Mouse (Mus musculus) embryonic facial prominence, embryonic 12.5 days (tissue): ENCODE measurements around the gene Asb1. TPM values are rescaled to one million over a fixed set of nuclear protein-coding genes. Genes with fewer than 3 reads are reported as not detected.
A peak's percentile ranks its signal among the peaks of the same experiment; 100 is the strongest.

Experiments
- ATAC-seq: fragments of 200-750 bp; cut with Nextera tagmentation; 2 replicates; pipeline ENCODE4 v1.8.0; 2017; ENCODE audit not compliant: insufficient number of reproducible peaks, insufficient read depth, low FRiP score, low TSS enrichment
- H3K27ac ChIP-seq: fragments of 300-500 bp; sonication (generic); 2 replicates; pipeline ENCODE4 v1.5.1; 2016; ENCODE audit warnings: mild to moderate bottlenecking
- H3K27me3 ChIP-seq: fragments of 300-500 bp; sonication (generic); 2 replicates; pipeline ENCODE4 v1.6.1; 2016; ENCODE audit warnings: mild to moderate bottlenecking, moderate library complexity
- H3K36me3 ChIP-seq: fragments of 300-500 bp; sonication (generic); 2 replicates; pipeline ENCODE4 v1.6.1; 2016; ENCODE audit warnings: mild to moderate bottlenecking
- H3K4me1 ChIP-seq: fragments of 300-500 bp; sonication (generic); 2 replicates; pipeline ENCODE4 v1.6.1; 2016
- H3K4me2 ChIP-seq: fragments of 300-500 bp; sonication (generic); replicated peaks from 2 replicates; pipeline ENCODE4 v1.6.1; 2016; ENCODE audit warnings: mild to moderate bottlenecking, moderate library complexity
- H3K4me3 ChIP-seq: fragments of 300-500 bp; sonication (generic); 2 replicates; pipeline ENCODE4 v1.5.1; 2016; ENCODE audit warnings: mild to moderate bottlenecking
- H3K9ac ChIP-seq: fragments of 300-500 bp; sonication (generic); 2 replicates; pipeline ENCODE4 v1.6.1; 2016; ENCODE audit warnings: mild to moderate bottlenecking, moderate library complexity
- H3K9me3 ChIP-seq: fragments of 300-500 bp; sonication (generic); 2 replicates; pipeline ENCODE4 v1.6.1; 2016; ENCODE audit warnings: mild to moderate bottlenecking, moderate library complexity
- WGBS: fragments of 180-500 bp; shearing (Covaris S2); methylation state at CpG from one replicate; pipeline ENCODE4 v1.1.7; 2016; 5-methylcytosine and 5-hydroxymethylcytosine counted together
- polyA plus RNA-seq: library from polyadenylated mRNA; unstranded; fragments of >200 nt; fragmentation: Nextera tagmentation; extraction: Ambion mirVana; gene quantifications from 2 replicates; pipeline ENCODE4 v1.2.1, GENCODE M21; 2016

Asb1 gene
- polyA plus RNA-seq, 1 experiment from 2014 or later = 9.0 TPM

DNA sequence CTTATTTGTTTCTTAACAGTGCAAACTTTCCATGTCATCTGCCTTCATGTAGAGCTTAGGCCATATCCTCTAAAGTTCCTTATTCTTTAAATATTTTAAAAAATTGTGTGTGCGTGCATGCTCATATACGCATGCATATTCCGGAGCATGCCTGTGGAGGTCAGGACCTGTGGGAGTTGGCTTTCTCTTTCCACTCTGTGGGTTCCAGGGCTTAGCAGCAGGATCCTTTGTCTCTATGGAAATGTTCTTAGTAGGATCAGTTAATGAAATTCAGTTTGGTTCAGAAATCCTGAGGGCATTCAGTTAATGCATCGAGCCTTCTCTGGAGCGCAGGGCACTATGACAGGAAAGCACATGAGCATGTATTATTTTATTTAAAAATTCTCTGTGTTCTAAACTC is 7.2 kb downstream of the Asb1 start:
- 92% methylated on average over 5 of the region's 5 CpGs for WGBS
- no peak for ATAC-seq
- no peak overlapping the region for H3K4me2 ChIP-seq

DNA sequence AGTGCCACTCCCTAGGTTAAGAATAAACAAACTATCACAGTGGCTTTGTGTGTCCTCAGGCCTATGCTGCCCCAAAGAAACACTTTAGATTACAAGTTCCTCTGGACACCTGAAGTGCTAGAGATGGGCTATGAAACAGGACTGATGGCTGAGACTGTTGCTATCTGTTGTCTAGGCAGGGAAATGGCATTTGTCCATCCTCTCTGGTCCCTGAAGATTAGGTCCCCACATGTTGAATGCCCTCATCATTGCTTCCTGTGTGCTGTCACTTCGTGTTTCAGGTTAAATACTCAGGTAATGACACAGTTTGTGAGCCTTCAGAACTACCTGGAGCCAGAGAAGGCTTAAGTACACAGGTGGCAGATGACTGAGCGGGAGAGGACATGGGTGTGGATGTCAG is 8.7 kb downstream of the Asb1 start:
- no peak overlapping the region for H3K9ac ChIP-seq
- H3K4me1 ChIP-seq = no peaks in the 10 kb centered on the region
- H3K27me3 ChIP-seq = no peaks in the 10 kb centered on the region
- no peak overlapping the region for H3K4me3 ChIP-seq
- H3K27ac ChIP-seq = no peak overlapping the region
- ATAC-seq = no peak
- no peak overlapping the region for H3K4me2 ChIP-seq
- H3K36me3 ChIP-seq = peaks cover 36% of the 10 kb centered on the region
- 78% methylated on average over 2 of the region's 2 CpGs for WGBS
- H3K9me3 ChIP-seq = no peaks in the 10 kb centered on the region

More for the DNA sequence above, 7.2 kb downstream of the Asb1 start:
- H3K9me3 ChIP-seq = no peaks in the 10 kb centered on the region
- H3K27ac ChIP-seq = no peak overlapping the region
- no peak overlapping the region for H3K9ac ChIP-seq
- H3K4me1 ChIP-seq = no peaks in the 10 kb centered on the region
- peaks cover 36% of the 10 kb centered on the region for H3K36me3 ChIP-seq
- H3K4me3 ChIP-seq = no peak overlapping the region
- no peaks in the 10 kb centered on the region for H3K27me3 ChIP-seq

DNA sequence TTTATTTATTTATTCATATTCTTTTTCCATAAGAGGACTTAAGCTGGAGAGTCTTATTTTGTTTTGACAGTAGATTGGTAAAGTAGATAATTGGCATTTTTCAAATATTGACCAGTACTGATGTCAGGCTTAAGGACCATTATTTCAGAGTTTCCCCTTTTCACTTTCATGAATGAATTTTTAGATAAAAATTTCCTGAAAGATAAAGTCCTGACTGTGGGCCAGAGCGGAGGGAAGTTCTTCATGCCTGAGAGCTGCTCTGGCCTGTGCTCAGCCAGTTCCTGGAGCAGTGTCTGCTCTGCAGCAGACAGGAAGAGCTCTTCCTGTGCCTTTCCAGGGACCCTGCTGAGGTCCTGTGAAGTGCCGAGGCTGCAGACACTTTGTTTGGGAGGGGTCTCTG is 16.8 kb downstream of the Asb1 start:
- Histone ChIP-seq H3K4me3 (no peak overlapping the region), H3K27me3 (no peaks in the 10 kb centered on the region), H3K4me2 (no peak overlapping the region), H3K36me3 (peaks cover 26% of the 10 kb centered on the region), H3K4me1 (no peaks in the 10 kb centered on the region), H3K9ac (no peak overlapping the region), H3K27ac (no peak overlapping the region), H3K9me3 (no peaks in the 10 kb centered on the region)
- WGBS = 50% methylated on average over 2 of the region's 2 CpGs
- ATAC-seq = no peak

DNA sequence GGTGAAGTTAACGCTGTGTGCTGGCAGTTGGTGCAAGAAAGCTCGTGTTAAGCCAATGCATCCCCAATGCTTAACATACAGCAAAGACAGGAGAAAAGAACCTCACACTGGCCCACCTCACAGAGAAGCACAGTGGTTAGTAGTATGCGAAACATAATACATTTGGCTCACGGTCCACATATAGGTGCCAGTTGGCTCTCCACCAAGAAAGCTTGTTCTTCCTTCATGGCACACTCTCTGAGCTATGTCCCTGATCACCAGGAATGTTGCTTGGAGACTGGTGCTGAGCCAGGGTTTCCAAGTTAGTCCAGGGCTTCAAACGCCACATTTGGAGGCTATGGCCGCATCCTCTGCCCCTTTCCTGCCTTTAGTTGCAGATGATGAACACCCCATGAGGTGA is 20.9 kb downstream of the Asb1 start:
- 86% methylated on average over 6 of the region's 6 CpGs for WGBS

DNA sequence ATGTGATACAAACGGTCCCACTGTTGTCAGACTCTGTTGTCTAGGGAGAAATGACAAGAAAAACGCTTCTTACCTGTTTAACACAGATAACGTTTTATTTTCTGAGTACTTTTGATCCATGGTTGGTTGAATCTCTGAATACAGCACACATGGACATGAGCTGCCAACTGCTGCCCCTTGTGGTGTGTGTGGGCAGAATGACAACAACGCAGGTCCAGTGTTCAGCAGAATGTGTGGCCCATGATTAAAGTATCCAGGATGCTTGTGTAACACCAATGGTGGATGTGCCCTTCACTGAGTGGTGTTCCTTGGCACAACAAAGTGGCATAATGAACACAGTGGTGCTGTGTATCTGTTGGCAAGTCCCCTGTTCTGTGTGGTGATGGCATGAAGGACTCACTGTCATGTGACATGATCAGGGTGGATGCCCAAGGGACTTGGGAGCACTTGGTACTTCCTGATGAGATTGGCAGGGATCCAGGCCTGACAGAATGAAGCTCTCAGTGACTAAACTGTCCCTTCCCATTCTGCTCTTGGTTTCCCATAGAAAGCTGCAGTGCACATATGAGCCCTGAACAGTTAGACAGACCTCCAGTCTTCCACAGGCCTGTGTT is 22.7 kb downstream of the Asb1 start:
- 0 out of 2 replicates have a peak, but pooled peaks cover under 1% of the 10 kb centered on the region for H3K36me3 ChIP-seq
- no peak overlapping the region for H3K4me3 ChIP-seq
- no peaks in the 10 kb centered on the region for H3K4me1 ChIP-seq
- no peaks in the 10 kb centered on the region for H3K9me3 ChIP-seq
- H3K27ac ChIP-seq = no peak overlapping the region
- 79% methylated on average over 4 of the region's 4 CpGs for WGBS
- no peak overlapping the region for H3K4me2 ChIP-seq
- no peaks in the 10 kb centered on the region for H3K27me3 ChIP-seq
- ATAC-seq = no peak
- H3K9ac ChIP-seq = no peak overlapping the region

More for the DNA sequence above, 20.9 kb downstream of the Asb1 start:
- Histone ChIP-seq H3K4me2 (no peak overlapping the region), H3K9me3 (no peaks in the 10 kb centered on the region), H3K4me3 (no peak overlapping the region), H3K9ac (no peak overlapping the region), H3K36me3 (peaks cover 9% of the 10 kb centered on the region), H3K27me3 (no peaks in the 10 kb centered on the region), H3K27ac (no peak overlapping the region), H3K4me1 (no peaks in the 10 kb centered on the region)
- ATAC-seq = no peak

DNA sequence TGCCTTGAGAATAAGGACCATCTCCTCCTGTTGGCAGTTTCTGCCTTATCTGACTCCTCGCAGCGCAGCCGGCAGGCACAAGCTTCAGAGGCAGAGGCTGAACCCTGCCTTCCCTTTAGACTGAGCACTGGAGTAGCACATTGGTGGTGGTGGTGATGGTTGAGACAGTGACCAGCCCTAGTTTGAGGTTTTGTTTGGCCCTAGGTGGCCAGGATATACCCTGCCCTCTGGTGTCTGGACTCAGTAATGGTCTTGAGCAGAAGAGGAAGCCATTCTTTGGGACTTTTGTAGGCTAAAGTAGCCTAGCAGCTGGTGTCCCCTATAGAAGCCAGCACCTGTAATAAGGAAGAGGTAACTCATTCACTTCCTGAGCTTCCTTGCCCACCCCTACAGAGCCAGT is 23.7 kb downstream of the Asb1 start:
- ATAC-seq = no peak
- Histone ChIP-seq H3K27me3 (no peaks in the 10 kb centered on the region), H3K4me3 (no peak overlapping the region), H3K4me1 (no peaks in the 10 kb centered on the region), H3K9ac (no peak overlapping the region), H3K9me3 (no peaks in the 10 kb centered on the region), H3K36me3 (no peaks in the 10 kb centered on the region), H3K27ac (no peak overlapping the region), H3K4me2 (no peak overlapping the region)
- 76% methylated on average over 3 of the region's 3 CpGs for WGBS

DNA sequence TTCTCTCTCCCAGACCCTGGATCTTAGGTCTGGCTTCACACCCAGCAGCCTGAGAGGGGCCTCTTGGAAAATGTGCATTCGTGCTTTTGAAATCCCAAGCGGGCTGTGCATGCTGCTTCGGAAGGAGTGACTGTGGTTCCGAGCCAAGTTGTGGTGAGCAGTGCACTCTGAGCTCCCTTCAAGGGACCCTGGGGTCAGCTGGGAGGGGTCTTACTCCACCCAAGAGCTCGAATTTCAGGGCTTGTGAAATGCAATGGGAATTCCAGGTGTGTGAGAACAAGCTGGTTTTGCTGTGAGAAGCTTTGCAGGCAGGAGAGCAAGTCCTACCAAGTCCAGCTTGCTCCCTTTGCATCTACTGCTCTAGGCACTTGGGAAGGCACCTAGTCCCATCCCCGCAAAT is 24.3 kb downstream of the Asb1 start:
- H3K27me3 ChIP-seq = no peaks in the 10 kb centered on the region
- H3K36me3 ChIP-seq = no peaks in the 10 kb centered on the region
- no peaks in the 10 kb centered on the region for H3K4me1 ChIP-seq
- H3K27ac ChIP-seq = no peak overlapping the region
- no peak overlapping the region for H3K4me3 ChIP-seq
- H3K9me3 ChIP-seq = no peaks in the 10 kb centered on the region
- 56% methylated on average over 6 of the region's 6 CpGs for WGBS
- ATAC-seq = 0 out of 2 replicates have a peak, but pooled peaks have one; percentile 28
- H3K9ac ChIP-seq = no peak overlapping the region
- H3K4me2 ChIP-seq = no peak overlapping the region

DNA sequence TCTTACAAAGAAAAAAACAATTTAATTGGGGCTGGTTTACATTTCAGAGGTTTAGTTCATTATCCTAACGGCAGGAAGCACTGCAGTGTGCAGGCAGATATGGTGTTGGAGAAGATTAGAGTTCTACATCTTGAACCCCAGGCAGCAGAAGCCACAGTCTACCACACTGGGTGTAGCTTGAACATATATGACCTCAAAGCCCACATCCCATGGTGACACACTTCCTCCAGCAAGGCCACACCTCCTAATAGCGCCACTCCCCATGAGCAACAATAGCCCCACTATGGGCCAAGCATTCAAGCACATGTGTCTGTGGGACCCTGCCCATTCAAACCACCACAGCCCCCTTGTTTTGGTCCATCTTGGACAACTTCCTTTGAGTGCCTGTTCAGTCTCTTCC is 26.9 kb downstream of the Asb1 start:
- no peak overlapping the region for H3K4me2 ChIP-seq
- no peak overlapping the region for H3K27ac ChIP-seq
- H3K4me3 ChIP-seq = no peak overlapping the region
- no peak overlapping the region for H3K9ac ChIP-seq
- no peaks in the 10 kb centered on the region for H3K27me3 ChIP-seq
- H3K36me3 ChIP-seq = no peaks in the 10 kb centered on the region
- H3K9me3 ChIP-seq = no peaks in the 10 kb centered on the region
- 77% methylated on average over 2 of the region's 2 CpGs for WGBS
- no peaks in the 10 kb centered on the region for H3K4me1 ChIP-seq
- no peak for ATAC-seq

DNA sequence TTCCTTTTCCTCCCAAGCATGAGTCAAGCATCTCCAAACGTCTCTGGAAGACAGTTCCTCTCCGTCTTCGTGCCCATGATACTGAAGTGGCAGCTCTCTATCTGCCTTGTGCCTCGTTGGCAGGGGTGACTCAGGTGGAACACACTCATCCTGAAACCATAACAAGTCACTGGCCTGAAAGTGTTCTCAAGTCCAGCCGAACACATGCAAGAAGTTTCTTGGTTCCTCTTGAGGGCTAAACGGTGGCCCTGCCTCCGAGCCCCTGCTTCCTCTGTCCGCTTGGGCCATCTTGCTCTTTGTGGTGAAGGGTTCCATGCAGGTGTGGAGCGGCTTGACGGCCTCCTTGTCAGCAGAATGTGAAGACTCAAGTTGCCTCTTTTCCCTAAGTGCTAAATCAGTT is 32.1 kb downstream of the Asb1 start:
- no peaks in the 10 kb centered on the region for H3K9me3 ChIP-seq
- 85% methylated on average over 10 of the region's 10 CpGs for WGBS

DNA sequence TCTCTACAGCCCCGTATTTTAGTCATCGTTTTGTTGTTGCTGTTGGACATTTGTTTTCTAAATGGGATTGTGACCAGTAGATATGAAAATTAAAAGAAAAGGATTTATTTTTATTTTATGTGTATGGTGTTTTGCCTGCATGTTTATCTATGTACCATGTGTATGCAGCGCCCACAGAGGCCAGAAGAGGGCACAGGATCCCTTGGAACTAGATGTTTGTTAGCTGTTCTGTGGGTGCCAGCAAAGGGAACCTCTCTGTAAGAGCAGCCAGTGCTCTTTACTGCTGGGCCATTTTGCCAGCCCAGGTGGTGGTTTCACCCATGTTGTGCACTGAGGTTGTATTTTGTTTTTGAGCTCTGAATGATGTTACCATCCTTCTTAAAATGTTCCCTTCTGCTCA is 33.9 kb downstream of the Asb1 start:
- Histone ChIP-seq H3K9me3 (no peaks in the 10 kb centered on the region), H3K36me3 (no peaks in the 10 kb centered on the region), H3K27ac (no peak overlapping the region), H3K4me2 (no peak overlapping the region), H3K4me1 (no peaks in the 10 kb centered on the region), H3K4me3 (no peak overlapping the region), H3K9ac (no peak overlapping the region), H3K27me3 (no peaks in the 10 kb centered on the region)
- no peak for ATAC-seq
- WGBS = 69% methylated on average over 3 of the region's 3 CpGs

More for the DNA sequence above, 32.1 kb downstream of the Asb1 start:
- Histone ChIP-seq H3K9ac (no peak overlapping the region), H3K27ac (no peak overlapping the region), H3K36me3 (no peaks in the 10 kb centered on the region), H3K4me3 (no peak overlapping the region), H3K4me1 (no peaks in the 10 kb centered on the region), H3K4me2 (no peak overlapping the region), H3K27me3 (no peaks in the 10 kb centered on the region)
- no peak for ATAC-seq

DNA sequence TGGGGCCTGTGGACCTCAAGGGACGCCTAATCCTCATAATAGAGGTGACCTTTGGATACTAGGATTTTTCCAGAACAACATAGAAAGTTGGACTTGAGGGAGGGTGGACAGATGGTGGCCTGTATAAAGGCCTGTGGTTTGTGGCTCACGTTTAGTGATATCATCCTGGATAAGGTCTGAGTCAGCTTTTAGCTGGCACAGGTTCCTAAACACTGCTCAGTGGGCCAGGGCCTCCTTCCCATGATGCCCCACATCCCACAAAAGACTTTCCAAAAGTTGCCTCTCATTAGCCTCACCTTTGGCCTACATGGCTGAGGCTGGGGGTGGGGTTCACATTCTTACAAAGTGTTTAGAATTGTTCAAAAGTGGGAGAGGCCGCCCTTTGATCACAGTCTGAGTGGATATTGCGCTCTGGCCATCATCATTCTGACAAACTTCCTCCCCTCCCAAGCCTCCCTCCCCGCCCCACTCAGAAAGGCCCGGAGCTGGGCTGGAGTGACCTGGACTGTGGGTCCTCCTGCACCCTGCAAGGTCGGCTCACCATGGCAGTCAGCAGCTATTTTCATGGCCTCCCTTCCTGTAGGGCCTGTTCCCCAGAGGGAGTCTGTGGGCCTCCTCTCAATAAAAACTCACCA is 37.7 kb downstream of the Asb1 start:
- Histone ChIP-seq H3K27ac (no peak overlapping the region), H3K4me1 (no peaks in the 10 kb centered on the region), H3K4me3 (no peak overlapping the region), H3K9ac (no peak overlapping the region), H3K9me3 (no peaks in the 10 kb centered on the region), H3K36me3 (no peaks in the 10 kb centered on the region), H3K4me2 (no peak overlapping the region), H3K27me3 (no peaks in the 10 kb centered on the region)
- no peak for ATAC-seq
- 65% methylated on average over 7 of the region's 7 CpGs for WGBS

DNA sequence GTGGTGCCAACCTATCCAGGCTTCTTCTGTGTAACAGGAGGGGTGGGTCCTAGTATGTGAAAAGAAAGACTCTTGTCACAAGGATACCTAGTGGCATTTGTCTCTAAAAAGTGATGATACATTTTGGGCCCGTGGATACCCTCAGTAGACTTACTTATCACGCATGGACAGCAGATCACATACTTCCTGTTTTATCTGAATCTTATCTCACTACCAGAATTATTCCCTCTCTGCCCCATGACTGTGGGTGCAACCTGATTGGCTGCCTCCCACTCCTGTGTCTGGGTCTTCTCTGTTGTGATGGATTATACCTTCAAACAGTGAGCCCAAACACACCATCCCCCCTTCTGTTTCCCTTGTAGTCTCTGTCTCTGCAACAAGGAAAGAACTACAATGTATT is 40.2 kb downstream of the Asb1 start:
- H3K27ac ChIP-seq = no peak overlapping the region
- WGBS = 87% methylated on average over 2 of the region's 2 CpGs
- no peaks in the 10 kb centered on the region for H3K27me3 ChIP-seq
- H3K4me2 ChIP-seq = no peak overlapping the region
- H3K4me1 ChIP-seq = peaks cover 8% of the 10 kb centered on the region
- H3K36me3 ChIP-seq = no peaks in the 10 kb centered on the region
- no peak overlapping the region for H3K9ac ChIP-seq
- no peak overlapping the region for H3K4me3 ChIP-seq
- no peaks in the 10 kb centered on the region for H3K9me3 ChIP-seq
- ATAC-seq = no peak
